Mouse (Mus musculus): Measurements from ENCODE around the gene Crybg1. TPM values are rescaled to one million over a fixed set of nuclear protein-coding genes. Genes with fewer than 3 reads are reported as not detected.
A peak's percentile ranks its signal among the peaks of the same experiment; 100 is the strongest.
"Not testable (repeated sequence)": the region's sequence is repeated elsewhere in the genome, so short reads cannot be mapped to it uniquely, and the experiment has no call there.

Gene Crybg1
- polyA plus RNA-seq, 3 experiments from 2014 or later, result 11.4 to 37.7 (median 19.3) TPM

DNA sequence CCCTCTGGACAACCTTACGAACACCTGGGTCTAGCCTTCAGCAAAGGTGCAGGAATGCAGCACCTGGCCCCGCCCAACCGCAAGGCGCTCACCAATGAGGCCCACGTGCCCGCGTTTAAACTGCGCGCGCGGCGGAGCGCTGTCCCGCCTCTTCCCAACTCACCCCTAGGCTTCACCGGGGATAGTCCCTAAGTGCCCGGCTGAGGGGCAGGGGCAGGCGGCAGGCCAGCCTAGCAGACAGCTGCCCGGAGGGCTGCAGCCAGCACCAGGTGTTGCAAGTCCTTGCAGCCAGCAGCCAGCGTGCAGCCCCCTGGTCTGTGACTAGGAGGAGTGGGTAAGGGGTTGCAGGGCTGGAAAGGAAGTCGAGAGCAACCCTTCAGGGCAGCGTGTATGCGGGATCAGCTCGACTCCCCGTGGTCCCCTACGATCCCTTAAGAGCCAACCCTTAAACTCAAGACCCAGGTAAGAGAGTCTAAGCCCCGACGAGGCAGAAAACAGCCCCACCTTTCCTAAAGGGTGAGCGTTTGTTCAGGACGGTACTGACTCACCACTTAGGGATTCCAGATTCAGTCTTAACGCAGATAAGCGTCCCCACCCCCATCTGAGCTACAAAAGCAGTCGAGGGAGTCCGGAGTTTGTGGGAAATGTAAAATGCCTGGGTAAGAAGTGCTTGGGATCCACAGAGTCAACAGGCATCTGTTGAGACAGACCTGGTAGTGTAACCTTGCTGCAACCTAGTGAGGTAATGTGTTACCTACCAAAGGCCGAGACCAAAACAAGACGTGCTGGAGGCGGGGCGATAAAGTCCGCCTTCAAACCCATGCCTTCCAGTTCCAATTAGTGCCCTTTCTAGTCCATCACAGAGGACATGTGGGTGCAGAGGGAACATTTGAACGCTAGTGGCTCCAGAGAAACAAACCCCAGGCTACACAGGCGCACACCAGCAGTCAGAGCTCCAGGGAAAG lies 142.7 kb downstream of the Crybg1 start:
- no peak for ATAC-seq

DNA sequence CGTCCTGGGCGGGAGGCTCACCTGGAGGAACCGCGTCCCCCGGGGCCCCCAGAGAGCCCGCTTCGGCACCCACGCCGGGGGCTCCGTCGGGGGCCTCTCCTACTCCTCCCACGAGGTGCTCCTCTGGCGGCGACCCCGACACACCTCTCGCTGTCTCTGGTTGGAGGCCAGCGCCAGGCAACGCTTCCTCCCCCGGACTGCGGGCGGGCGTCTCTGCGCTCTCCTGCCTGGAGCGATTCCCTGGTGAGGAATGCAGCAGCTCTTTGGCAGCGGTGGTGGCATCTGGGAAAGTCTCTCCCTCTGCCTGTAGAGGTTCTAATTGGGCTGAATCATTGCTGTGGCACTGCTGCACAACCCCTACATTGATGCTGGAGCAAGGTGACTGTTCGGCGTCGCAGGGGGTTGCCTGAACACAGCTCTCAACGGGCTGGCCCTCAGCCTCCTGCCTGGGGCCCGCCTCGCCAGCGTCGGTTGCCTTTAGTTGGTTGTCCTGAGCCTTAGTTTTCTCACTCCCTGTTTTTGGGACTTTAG lies 144.4 kb downstream of the Crybg1 start:
- peak; percentile 0 for ATAC-seq

DNA sequence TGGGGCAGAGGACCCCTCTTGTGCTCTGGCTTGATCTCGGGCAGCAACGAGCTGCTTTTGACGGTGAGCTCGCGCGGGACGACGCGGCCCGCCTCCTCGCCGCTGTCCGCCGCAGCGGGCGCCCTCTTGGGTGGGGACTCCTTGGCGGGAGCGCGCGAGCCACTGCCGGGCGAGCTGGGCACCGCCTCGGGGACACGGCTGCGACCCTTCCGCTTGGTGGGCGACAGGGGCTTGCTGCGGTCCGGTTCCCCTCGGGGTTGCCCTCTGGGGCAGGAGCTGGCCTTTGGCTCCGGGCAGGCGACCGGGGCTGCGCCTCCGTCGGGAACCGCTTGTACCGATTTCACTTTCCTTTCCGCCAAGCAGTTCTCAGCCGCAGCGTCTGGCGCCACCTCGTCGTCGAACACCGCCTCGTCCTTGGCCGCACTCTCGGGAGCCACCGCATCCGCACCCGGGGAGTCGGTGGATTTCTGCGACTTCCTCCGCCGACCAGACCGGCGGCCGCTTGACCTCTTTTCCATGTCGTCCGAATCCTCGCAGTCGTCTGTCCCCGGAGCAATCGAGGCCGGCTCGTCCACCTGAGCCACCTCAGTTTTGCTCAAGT lies 145.0 kb downstream of the Crybg1 start:
- ATAC-seq, result peak; percentile 77

GRCm38 (mm10) chr10:44002995-44003524 lies 145.6 kb downstream of the Crybg1 start:
- ATAC-seq, result peak; percentile 3

GRCm38 (mm10) chr10:44002004-44002940 lies 146.4 kb downstream of the Crybg1 start:
- peak; percentile 47 for ATAC-seq

DNA sequence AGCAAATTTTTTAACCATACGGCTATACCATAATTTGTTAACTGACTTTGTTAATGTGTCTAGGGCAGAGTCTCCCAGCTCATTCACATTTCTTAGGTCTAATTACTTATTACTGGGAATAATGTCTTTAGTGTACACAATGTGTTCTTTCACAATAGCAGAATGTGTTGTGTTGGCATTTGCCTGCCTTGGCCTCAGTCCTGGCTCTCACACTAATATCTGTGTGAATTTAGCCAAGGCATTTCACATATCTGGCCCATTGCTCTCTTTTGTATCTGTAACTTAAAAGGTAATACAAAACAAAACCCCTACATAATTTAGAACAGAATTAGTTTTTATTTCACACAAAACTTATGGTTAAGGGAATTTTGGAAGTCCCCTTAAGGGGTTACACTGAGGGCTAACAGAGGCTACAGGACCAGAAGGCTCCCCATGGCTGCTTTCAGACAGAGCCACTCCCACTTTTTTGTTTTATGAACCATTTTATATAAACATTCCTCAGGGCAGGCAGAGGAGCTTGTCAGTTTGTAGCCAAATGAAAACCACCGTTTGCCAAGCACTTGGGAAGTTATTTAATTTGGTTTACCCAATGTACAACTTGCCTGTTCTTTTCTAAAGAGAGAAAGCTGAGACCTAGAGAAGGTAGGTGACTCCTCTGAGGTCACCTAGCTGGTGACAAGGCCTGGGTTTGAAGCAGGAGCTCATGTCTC lies 148.3 kb downstream of the Crybg1 start:
- ATAC-seq, result no peak

GRCm38 (mm10) chr10:43998503-43999082 lies 150.1 kb downstream of the Crybg1 start:
- peak; percentile 10 for ATAC-seq

DNA sequence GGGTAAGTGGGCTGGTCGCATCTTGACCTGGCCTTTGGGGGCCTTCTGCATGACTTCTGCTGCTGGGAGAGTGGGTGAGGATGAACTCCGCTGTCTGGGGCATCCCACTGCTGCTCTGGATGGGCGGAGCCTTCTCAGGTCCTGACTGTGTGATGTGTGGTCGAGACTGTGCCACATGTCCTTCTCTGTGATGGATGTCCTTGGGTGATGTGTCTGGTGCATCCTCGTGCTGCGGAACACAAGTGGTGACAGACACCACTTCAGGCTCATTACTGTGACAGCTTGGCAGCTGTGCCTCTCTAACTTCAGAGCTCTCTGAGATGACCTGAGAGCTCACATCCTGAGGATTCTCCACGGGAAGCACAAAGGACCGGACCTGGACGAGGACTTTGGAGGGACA lies 150.6 kb downstream of the Crybg1 start:
- ATAC-seq, result no peak

DNA sequence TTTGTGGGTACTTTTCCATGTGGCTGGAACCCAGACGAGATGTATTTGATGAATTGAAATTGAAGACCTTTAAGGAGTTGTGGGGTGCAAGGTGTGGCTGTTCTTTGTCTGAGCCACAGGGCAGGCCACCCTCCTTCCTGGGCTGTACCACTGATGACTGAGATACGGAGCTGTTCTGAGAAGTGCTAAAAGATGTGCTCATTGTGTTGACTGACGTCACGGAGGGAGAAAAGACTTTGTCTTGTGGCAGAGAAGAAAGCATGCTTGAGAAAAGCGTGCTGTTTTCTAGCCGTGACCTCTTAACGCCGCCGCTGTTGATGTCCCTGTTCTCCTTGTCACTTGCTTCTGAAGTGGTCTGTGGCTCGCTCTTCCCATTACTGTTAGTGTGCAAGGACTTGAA lies 151.4 kb downstream of the Crybg1 start:
- ATAC-seq, result peak; percentile 85

DNA sequence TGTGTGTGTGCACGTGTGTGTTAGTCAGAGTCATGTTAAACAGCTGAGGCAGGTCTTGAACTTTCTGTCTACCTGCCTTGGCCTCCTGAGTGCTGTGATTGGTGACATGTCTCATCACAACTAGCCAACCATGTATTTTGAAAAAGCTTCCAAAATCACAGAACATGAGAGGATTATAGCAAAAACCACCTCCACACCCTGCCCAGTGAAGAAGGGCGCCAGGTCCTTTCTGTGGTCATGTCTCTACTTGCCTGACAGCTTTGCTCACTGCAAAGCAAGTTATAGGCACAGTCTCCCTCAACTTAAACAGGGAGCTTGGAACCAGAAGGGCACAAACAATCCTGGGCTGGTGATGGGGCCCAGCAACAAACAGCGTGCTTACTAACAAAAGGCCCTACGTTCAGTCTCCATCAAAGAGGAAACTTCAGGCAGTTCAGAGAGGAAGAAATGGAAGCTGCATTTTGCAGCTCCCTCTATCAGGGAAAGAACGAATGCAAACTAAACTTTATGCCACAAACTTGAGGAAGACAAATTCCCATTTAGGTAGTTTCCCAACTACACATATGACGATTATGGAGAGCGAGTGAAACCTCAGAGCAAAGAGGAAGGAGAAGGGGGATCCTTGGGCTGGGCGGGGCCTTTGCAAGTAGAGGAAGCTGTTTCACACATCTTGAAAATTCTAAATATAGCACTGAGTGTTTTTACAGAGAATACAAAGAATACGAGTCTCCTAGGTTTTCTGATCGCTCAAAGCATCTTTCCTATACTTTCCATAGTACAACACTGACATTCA lies 152.6 kb downstream of the Crybg1 start:
- ATAC-seq, result peak; percentile 76

DNA sequence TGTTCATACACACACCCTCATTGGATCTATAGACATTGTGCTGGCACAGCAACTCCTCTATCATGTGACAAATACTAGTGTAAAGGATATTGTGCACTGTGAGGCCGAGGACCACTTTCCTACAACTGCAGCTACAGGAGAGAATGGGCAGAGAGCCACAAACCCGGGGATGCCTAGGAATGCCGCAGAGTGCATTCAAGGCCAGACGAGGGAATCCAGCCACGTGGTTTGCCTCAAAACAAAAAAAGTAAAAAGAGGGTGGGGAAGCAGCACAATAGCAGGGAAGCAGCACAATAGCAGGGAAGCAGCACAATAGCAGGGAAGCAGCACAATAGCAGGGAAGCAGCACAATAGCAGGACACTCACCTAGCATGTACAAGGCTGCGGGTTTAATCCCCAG lies 155.5 kb downstream of the Crybg1 start:
- no peak for ATAC-seq

- no peak for ATAC-seq
Observed at GRCm38 (mm10) chr10:43992506-43992905, 156.1 kb downstream of the Crybg1 start.

- ATAC-seq, result no peak
Observed at GRCm38 (mm10) chr10:43991268-43991667, 157.4 kb downstream of the Crybg1 start.

DNA sequence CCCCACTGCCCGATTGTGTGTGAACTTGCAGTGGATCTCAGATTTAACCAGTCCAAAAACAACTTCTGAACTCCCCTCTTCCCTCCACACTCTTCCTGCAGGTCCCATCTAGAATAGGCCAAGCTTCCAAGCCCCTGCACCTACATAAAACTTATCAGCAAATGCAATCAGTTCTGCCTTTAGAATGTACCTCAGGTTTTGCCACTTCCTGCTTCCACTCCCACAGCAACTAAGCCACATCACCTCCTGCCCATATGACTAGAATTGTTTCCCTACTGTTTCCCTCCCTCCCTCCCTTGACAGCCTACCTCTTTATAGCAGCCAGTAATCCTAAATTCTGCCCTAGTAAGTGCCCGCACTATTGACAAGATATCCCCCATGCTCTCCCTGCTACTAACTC lies 164.8 kb downstream of the Crybg1 start:
- peak; percentile 52 for ATAC-seq

GRCm38 (mm10) chr10:43983241-43983640 lies 165.4 kb downstream of the Crybg1 start:
- no peak for ATAC-seq

GRCm38 (mm10) chr10:43982470-43982869 lies 166.2 kb downstream of the Crybg1 start:
- ATAC-seq, result no peak

- ATAC-seq, result not testable (repeated sequence)
Observed at GRCm38 (mm10) chr10:43980742-43981141, 167.9 kb downstream of the Crybg1 start.

- ATAC-seq, result peak; percentile 71
Observed at GRCm38 (mm10) chr10:43980080-43980479, 168.6 kb downstream of the Crybg1 start.

- no peak for ATAC-seq
Observed at GRCm38 (mm10) chr10:43977353-43977752, 171.3 kb downstream of the Crybg1 start.

GRCm38 (mm10) chr10:43973244-43973643 lies 175.4 kb downstream of the Crybg1 start:
- ATAC-seq, result no peak
